Mouse (Mus musculus) liver, embryonic 14.5 days (tissue): ENCODE data around the gene Zp2.

Source experiments
- CTCF ChIP-seq: IDR thresholded peaks from 2 replicates; pipeline ENCODE4 v1.5.1; 2016; ENCODE audit warnings: antibody characterized with exemption, low read depth, control low read depth
- EP300 ChIP-seq: IDR thresholded peaks from 2 replicates; pipeline ENCODE4 v1.6.1; 2016; ENCODE audit warnings: antibody characterized with exemption, low read depth

GRCm38 (mm10) chr7:120126976-120127685, 18.0 kb downstream of the Zp2 start:
- TF ChIP-seq CTCF (no peak), EP300 (no peak)
